Mouse (Mus musculus): ENCODE measurements around the gene Wnt2b.

GRCm38 (mm10) chr3:104956131-104956581 is 5.6 kb downstream of the Wnt2b start:
- TF ChIP-seq CTCF (conservative IDR thresholded peaks at IDR 0.05; ENCODE audit: low read length): no peak
- no peak for TF ChIP-seq POU5F1 (IDR thresholded peaks at IDR 0.05; ENCODE audit: borderline replicate concordance, low read length)
- TF ChIP-seq NANOG (IDR thresholded peaks at IDR 0.05; ENCODE audit: borderline replicate concordance, low read length): no peak
